Mouse (Mus musculus) G1E-ER4 (cell line): ENCODE measurements around the gene Fam71e1. TPM values are rescaled to one million over a fixed set of nuclear protein-coding genes. Genes with fewer than 3 reads are reported as not detected.

ENCODE experiments used
- GATA1 ChIP-seq: IDR thresholded peaks from one replicate; pipeline ENCODE4 v1.8.0; 2012; ENCODE audit warnings: low read length, inconsistent platforms
- polyA plus RNA-seq: library from polyadenylated mRNA; stranded (reverse); fragments of >175 nt; gene quantifications from 2 replicates; pipeline ENCODE4 v1.2.3, GENCODE M21; 2012

Gene Fam71e1
- polyA plus RNA-seq, 1 experiment, result 18.1 TPM

GRCm38 (mm10) chr7:44524502-44524901 lies 28.1 kb downstream of the Fam71e1 start, which contains the start of gene Mybpc2:
TSS of gene Mybpc2 (minus strand) at chr7:44524656.
- no peak for TF ChIP-seq GATA1

GRCm38 (mm10) chr7:44525126-44525832 lies 28.9 kb downstream of the Fam71e1 start:
- no peak for TF ChIP-seq GATA1

GRCm38 (mm10) chr7:44526414-44527154 lies 30.2 kb downstream of the Fam71e1 start:
- TF ChIP-seq GATA1, result no peak

- no peak for TF ChIP-seq GATA1
These were observed 31.4 kb downstream of the Fam71e1 start for GRCm38 (mm10) chr7:44527483-44528398.

- no peak for TF ChIP-seq GATA1
These were observed 33.1 kb downstream of the Fam71e1 start for GRCm38 (mm10) chr7:44529518-44529917.

- TF ChIP-seq GATA1, result no peak
These were observed 34.1 kb downstream of the Fam71e1 start for GRCm38 (mm10) chr7:44530507-44530906.

- TF ChIP-seq GATA1, result no peak
These were observed 34.8 kb downstream of the Fam71e1 start for GRCm38 (mm10) chr7:44531207-44531606.

GRCm38 (mm10) chr7:44531946-44532732 lies 35.8 kb downstream of the Fam71e1 start, which contains the start of gene Spib:
TSS of gene Spib (minus strand) at chr7:44532071.
- no peak for TF ChIP-seq GATA1

GRCm38 (mm10) chr7:44532918-44533745 lies 36.8 kb downstream of the Fam71e1 start:
- TF ChIP-seq GATA1, result no peak

- TF ChIP-seq GATA1, result no peak
These were observed 37.3 kb downstream of the Fam71e1 start for GRCm38 (mm10) chr7:44533746-44534045.

GRCm38 (mm10) chr7:44534242-44534641 lies 37.9 kb downstream of the Fam71e1 start:
- TF ChIP-seq GATA1, result no peak

GRCm38 (mm10) chr7:44534656-44535441 lies 38.5 kb downstream of the Fam71e1 start:
- TF ChIP-seq GATA1, result no peak

GRCm38 (mm10) chr7:44535657-44536589 lies 39.5 kb downstream of the Fam71e1 start:
- no peak for TF ChIP-seq GATA1
